Mouse (Mus musculus) liver, embryonic 14 days (tissue): ENCODE results near the gene Xpnpep2. TPM values are rescaled to one million over a fixed set of nuclear protein-coding genes. Genes with fewer than 3 reads are reported as not detected.

Experiments
- polyA plus RNA-seq: library from polyadenylated mRNA; depleted of rRNA; stranded (reverse); fragments of >200 nt; gene quantifications from 2 replicates; pipeline ENCODE4 v1.2.3, GENCODE M21; 2012; rRNA removed

The Xpnpep2 gene
- 0.01 and 0.06 TPM in 2 replicates for polyA plus RNA-seq

DNA sequence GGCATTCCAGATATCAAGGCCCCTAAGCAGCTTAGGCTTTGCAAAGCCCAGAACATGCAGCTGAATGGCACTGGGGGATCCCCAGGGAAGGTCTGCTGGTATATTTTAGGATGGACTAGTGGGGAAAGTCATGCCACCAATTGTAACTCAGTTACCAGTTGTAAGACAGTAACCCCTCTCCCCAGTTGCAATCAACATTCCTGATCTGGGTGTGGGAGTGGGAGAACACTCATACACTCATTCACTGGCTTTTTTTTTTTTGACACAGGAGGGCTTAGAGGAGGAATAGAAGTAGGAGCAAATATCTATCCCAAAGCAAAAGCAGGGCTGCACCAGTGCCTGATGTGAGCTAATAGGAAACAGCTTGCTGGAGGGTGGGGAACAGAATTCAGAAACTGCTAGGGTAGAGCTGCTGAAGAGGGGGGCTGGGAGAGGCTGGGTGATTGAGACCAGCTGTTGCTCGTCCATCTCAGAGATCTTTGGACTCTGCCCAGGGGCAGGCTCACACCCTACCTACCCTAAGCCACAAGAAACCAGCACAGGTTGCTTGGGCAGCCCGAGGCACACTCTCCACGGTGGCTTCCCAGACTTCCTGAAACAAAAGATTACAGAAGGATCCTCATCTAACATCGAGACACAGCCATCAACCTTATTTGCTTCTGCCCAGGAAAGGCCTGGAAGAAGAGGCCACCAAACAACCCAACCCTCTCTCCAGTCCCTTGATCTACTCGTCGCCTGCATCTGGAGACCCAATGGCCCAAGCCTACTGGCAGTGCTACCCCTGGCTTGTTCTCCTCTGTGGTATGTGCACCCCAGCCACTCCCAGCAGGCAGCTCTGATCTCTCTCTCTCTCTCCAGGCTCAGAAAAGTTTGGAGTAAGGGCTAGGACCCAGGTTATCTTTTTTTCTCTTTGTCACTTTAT, at the start of gene Xpnpep2:
Gene Xpnpep2 (plus strand): TSS at position 332 of the 922 bp plus-strand sequence.

DNA sequence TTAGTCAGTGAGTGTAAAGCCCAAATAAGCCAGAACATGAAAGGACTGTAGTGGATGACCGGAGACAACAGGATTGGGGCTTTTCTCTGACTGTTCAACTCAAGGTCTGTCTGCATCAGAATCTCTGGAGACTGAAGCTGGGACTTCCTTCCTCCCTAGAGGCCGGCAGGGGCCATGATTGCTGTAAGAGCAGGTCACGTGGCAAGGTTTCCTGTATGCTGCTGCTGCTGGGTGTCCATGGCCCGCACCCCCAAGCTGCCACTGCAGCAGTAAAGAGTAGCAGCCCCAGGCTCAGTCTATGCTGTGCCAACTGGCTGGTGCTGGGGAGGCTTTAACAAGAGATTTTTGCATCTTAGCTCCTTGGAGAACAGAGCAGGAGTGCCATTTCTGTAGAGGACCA, 37.7 kb downstream of the Xpnpep2 start, which contains the start of gene Sash3:
Gene Sash3 (plus strand): TSS at position 175 of the 400 bp plus-strand sequence.

Other genes starting within 250 kb of the Xpnpep2 start
- 1.9 and 2.1 TPM in 2 replicates for gene Smarca1, start 215.8 kb upstream of the Xpnpep2 start, polyA plus RNA-seq
- gene Ocrl, start 196.3 kb upstream of the Xpnpep2 start, polyA plus RNA-seq: 4.5 and 5.3 TPM in 2 replicates
- 0.06 and 0.14 TPM in 2 replicates for gene Apln, start 73.9 kb upstream of the Xpnpep2 start, polyA plus RNA-seq
- 3.3 and 4.3 TPM in 2 replicates for gene Sash3, start 37.7 kb downstream of the Xpnpep2 start, polyA plus RNA-seq
- 9.8 and 12.0 TPM in 2 replicates for gene Zdhhc9, start 100.2 kb downstream of the Xpnpep2 start, polyA plus RNA-seq
- gene Utp14a, start 148.1 kb downstream of the Xpnpep2 start, polyA plus RNA-seq: 11.2 and 12.2 TPM in 2 replicates
- 1.8 and 2.1 TPM in 2 replicates for gene Bcorl1, start 232.6 kb downstream of the Xpnpep2 start, polyA plus RNA-seq